9 mouse cellular contexts compared by ENCODE assay signal in the genomic region with DNA sequence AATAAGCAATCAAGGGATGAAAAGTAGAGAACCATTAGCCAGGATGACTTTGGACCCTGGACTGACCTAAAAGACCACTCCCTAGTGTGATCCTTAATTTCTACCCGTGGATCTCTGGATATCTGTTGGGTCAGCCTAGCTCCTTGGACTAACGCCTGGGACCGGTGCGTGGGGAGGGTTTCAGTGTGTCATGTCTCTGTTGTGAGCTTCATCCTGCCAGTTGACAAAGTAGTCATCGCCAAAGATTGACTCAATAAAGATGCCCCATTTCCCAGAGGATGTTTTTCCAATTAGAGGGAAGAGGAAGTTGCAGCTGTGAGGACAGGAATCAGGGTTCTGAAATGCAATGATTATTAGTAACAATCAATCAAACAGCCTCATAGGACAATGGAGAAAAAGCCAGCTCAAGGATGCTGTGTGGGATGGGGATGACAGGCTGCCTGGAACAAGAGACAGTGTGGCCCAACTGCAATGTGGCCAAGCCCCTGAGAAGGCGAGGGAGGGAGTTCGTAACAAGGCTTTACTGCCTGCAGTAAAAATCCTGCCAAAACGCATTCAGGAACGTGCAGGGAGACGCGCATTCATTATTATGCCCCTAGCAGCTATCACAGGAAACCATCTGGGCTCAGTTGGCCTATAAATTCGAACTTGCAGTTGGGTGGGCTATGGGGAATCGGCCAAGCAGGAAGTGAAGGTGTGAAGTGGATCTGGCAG. TPM values are rescaled to one million over a fixed set of nuclear protein-coding genes. Genes with fewer than 3 reads are reported as not detected.
DNase-seq lines count a peak whose midpoint lies in the region; ATAC-seq lines count a peak whose summit lies in the region.
"Had no signal": no experiment of that assay in that cellular context is flagged by ENCODE, and none has a peak within 500 bp of the region (broad histone marks: within the 10 kb centered on the region; RNA-seq: fewer than 3 reads in every experiment).

No protein-coding gene starts in this region.

- no peak overlapping the region for H3K4me2 ChIP-seq in limb, embryonic 11.5 days (ENCODE audit: low read depth, severe bottlenecking)

- intact Hi-C loops in heart, postnatal 14 days (cut with DNase I), result no loop called here
- intact Hi-C loops in left cerebral cortex, postnatal 14 days (cut with DNase I), result no loop called here

- WGBS in heart, embryonic 10.5 days, result 66% methylated on average over 13 of the region's 13 CpGs
- WGBS in limb, embryonic 11.5 days, result 20% methylated on average over 13 of the region's 13 CpGs

- H3K4me3 ChIP-seq in heart, embryonic 10.5 days, result no peak overlapping the region
- no peak overlapping the region for H3K4me3 ChIP-seq in limb, embryonic 11.5 days (ENCODE audit: low read depth, low read length)

- no peak for ATAC-seq in limb, embryonic 11.5 days (ENCODE audit: insufficient number of reproducible peaks, low FRiP score, low TSS enrichment, low read depth)

- H3K9me3 ChIP-seq in heart, embryonic 10.5 days, result no peaks in the 10 kb centered on the region
- H3K9me3 ChIP-seq in limb, embryonic 11.5 days (ENCODE audit: control insufficient read depth, low read length), result no peaks in the 10 kb centered on the region

- no peaks in the 10 kb centered on the region for H3K36me3 ChIP-seq in heart, embryonic 10.5 days
- H3K36me3 ChIP-seq in limb, embryonic 11.5 days (ENCODE audit: control insufficient read depth, insufficient read depth, low read length), result no peaks in the 10 kb centered on the region

- no peak overlapping the region for H3K27ac ChIP-seq in heart, embryonic 10.5 days
- no peak overlapping the region for H3K27ac ChIP-seq in limb, embryonic 11.5 days (replicated peaks; ENCODE audit: low read depth, low read length)

- peak; percentile 95 for DNase-seq in heart, adult 11 months
- no peak for DNase-seq in heart, embryonic 10.5 days (ENCODE audit: low spot score)
- DNase-seq in Muller cell, postnatal 12 days (ENCODE audit: inconsistent ontology term), result peak; percentile 45
- peak; percentile 13 to 16 for DNase-seq in heart, postnatal 14 days
- DNase-seq in limb, embryonic 11.5 days (ENCODE audit: low spot score), result peak; percentile 65
- no peak for DNase-seq in adrenal gland, adult 8-10 months
- DNase-seq in cerebellum, postnatal 4 days (ENCODE audit: low spot score in 2 of 2), result no peak
- no peak for DNase-seq in left cerebral cortex, postnatal 14 days (ENCODE audit: low spot score in 2 of 2)
- DNase-seq: thymus, postnatal 4 days had no signal

- H3K27me3 ChIP-seq in heart, embryonic 10.5 days (ENCODE audit: insufficient read depth, poor library complexity, severe bottlenecking), result no peaks in the 10 kb centered on the region
- no peaks in the 10 kb centered on the region for H3K27me3 ChIP-seq in limb, embryonic 11.5 days (ENCODE audit: control insufficient read depth, insufficient read depth, low read length)

- H3K4me1 ChIP-seq in heart, embryonic 10.5 days, result peaks cover 12% of the 10 kb centered on the region
- peaks cover 23% of the 10 kb centered on the region for H3K4me1 ChIP-seq in limb, embryonic 11.5 days (ENCODE audit: control insufficient read depth, insufficient read depth, low read length)

- H3K9ac ChIP-seq in limb, embryonic 11.5 days (ENCODE audit: low read length), result no peak overlapping the region

RNA-seq across cellular contexts. Expression of a gene that starts 27.3 kb away (rescaled TPM):
- polyA plus RNA-seq in heart, embryonic 10.5 days (2016; fragmentation: Nextera tagmentation; extraction: Ambion mirVana), result 21.7 and 35.2 TPM in 2 replicates
- total RNA-seq in heart, postnatal 14 days (2021), result 10 to 100 TPM; 16.9 to 22.2 TPM
- polyA plus RNA-seq in limb, embryonic 11.5 days (2014; fragmentation: Nextera tagmentation; extraction: Ambion mirVana), result 35.6 and 42.3 TPM in 2 replicates
- 10 to 100 TPM; 21.2 to 41.8 (median 31.3) TPM for total RNA-seq in adrenal gland, adult 8-10 months (2022)
- total RNA-seq in left cerebral cortex, postnatal 14 days (2021), result 10 to 100 TPM; 19.0 to 21.9 TPM

Comparison
In these comparisons a context has a peak if more than half of its experiments do, and no peak if none do; other contexts are left out.
1. DNase-seq: peak in heart, adult 11 months (single experiment), Muller cell, postnatal 12 days (single experiment), heart, postnatal 14 days (2 of 2) and limb, embryonic 11.5 days (single experiment); none in heart, embryonic 10.5 days (single experiment), adrenal gland, adult 8-10 months (single experiment), cerebellum, postnatal 4 days (0 of 2) and left cerebral cortex, postnatal 14 days (0 of 2).